Mouse (Mus musculus) lung, postnatal 36 days (tissue): ENCODE results near the gene Pax6.

ENCODE experiments used
- DNase-seq: peaks from one replicate; pipeline ENCODE4 v3.0.0; 2022; ENCODE audit warnings: mixed read lengths

Pax6 gene

GRCm38 (mm10) chr2:105684991-105685650 is 16.4 kb downstream of the Pax6 start:
- DNase-seq: no peak

GRCm38 (mm10) chr2:105685651-105686050 is 17.0 kb downstream of the Pax6 start:
- DNase-seq: no peak

GRCm38 (mm10) chr2:105686363-105687316 is 17.9 kb downstream of the Pax6 start:
- no peak for DNase-seq

GRCm38 (mm10) chr2:105687317-105687991 is 18.8 kb downstream of the Pax6 start:
- DNase-seq: peak; percentile 26

- no peak for DNase-seq
Observed at GRCm38 (mm10) chr2:105688011-105688410, 19.3 kb downstream of the Pax6 start.

- DNase-seq: no peak
Observed at GRCm38 (mm10) chr2:105688436-105689303, 20.0 kb downstream of the Pax6 start.

GRCm38 (mm10) chr2:105689304-105689770 is 20.6 kb downstream of the Pax6 start:
- no peak for DNase-seq

- DNase-seq: no peak
Observed at GRCm38 (mm10) chr2:105689771-105690639, 21.3 kb downstream of the Pax6 start.

- no peak for DNase-seq
Observed at GRCm38 (mm10) chr2:105691296-105691695, 22.6 kb downstream of the Pax6 start.

- no peak for DNase-seq
Observed at GRCm38 (mm10) chr2:105697741-105698140, 29.0 kb downstream of the Pax6 start.

- DNase-seq: no peak
Observed at GRCm38 (mm10) chr2:105698631-105699030, 29.9 kb downstream of the Pax6 start.

- no peak for DNase-seq
Observed at GRCm38 (mm10) chr2:105701781-105702180, 33.1 kb downstream of the Pax6 start.

- DNase-seq: no peak
Observed at GRCm38 (mm10) chr2:105702586-105702985, 33.9 kb downstream of the Pax6 start.

- DNase-seq: no peak
Observed at GRCm38 (mm10) chr2:105705320-105705719, 36.6 kb downstream of the Pax6 start.

- DNase-seq: no peak
Observed at GRCm38 (mm10) chr2:105709126-105709525, 40.4 kb downstream of the Pax6 start.

GRCm38 (mm10) chr2:105710511-105710910 is 41.8 kb downstream of the Pax6 start:
- DNase-seq: no peak

- no peak for DNase-seq
Observed at GRCm38 (mm10) chr2:105715409-105716115, 46.9 kb downstream of the Pax6 start.

GRCm38 (mm10) chr2:105726657-105727056 is 58.0 kb downstream of the Pax6 start:
- no peak for DNase-seq

- no peak for DNase-seq
Observed at GRCm38 (mm10) chr2:105730704-105731103, 62.0 kb downstream of the Pax6 start.

- DNase-seq: no peak
Observed at GRCm38 (mm10) chr2:105736166-105736565, 67.5 kb downstream of the Pax6 start.

GRCm38 (mm10) chr2:105746896-105747295 is 78.2 kb downstream of the Pax6 start:
- DNase-seq: no peak
